Mouse (Mus musculus): ENCODE results near the gene Car14.
"Not testable (repeated sequence)": the region's sequence is repeated elsewhere in the genome, so short reads cannot be mapped to it uniquely, and the experiment has no call there.

Gene Car14

GRCm38 (mm10) chr3:95891211-95892065 is 13.1 kb downstream of the Car14 start, which contains the start of gene BC028528:
BC028528 (minus strand) TSS chr3:95892005.
- DNase-seq (ENCODE audit: low read depth) = no peak

GRCm38 (mm10) chr3:95889664-95890063 is 14.8 kb downstream of the Car14 start:
- no peak for DNase-seq (ENCODE audit: low read depth)

- no peak for DNase-seq (ENCODE audit: low read depth)
Measured at GRCm38 (mm10) chr3:95887596-95887995, 16.9 kb downstream of the Car14 start.

- no peak for DNase-seq (ENCODE audit: low read depth)
Measured at GRCm38 (mm10) chr3:95884400-95884799, 20.1 kb downstream of the Car14 start.

GRCm38 (mm10) chr3:95882816-95883425 is 21.6 kb downstream of the Car14 start:
- DNase-seq (ENCODE audit: low read depth) = peak; percentile 79

GRCm38 (mm10) chr3:95881979-95882815 is 22.3 kb downstream of the Car14 start, which contains the start of gene Ciart:
Ciart (minus strand) TSS chr3:95882251.
- peak; percentile 93 for DNase-seq (ENCODE audit: low read depth)

- DNase-seq (ENCODE audit: low read depth) = no peak
Measured at GRCm38 (mm10) chr3:95879063-95879462, 25.4 kb downstream of the Car14 start.

- DNase-seq (ENCODE audit: low read depth) = no peak
Measured at GRCm38 (mm10) chr3:95872048-95872447, 32.4 kb downstream of the Car14 start.

- DNase-seq (ENCODE audit: low read depth) = peak; percentile 80
Measured at GRCm38 (mm10) chr3:95871392-95871867, 33.1 kb downstream of the Car14 start, which contains the start of gene Mrps21. Mrps21 (minus strand) TSS chr3:95871519.

- DNase-seq (ENCODE audit: low read depth) = no peak
Measured at GRCm38 (mm10) chr3:95870976-95871375, 33.5 kb downstream of the Car14 start.

- DNase-seq (ENCODE audit: low read depth) = no peak
Measured at GRCm38 (mm10) chr3:95867408-95867807, 37.1 kb downstream of the Car14 start.

GRCm38 (mm10) chr3:95866071-95866470 is 38.4 kb downstream of the Car14 start:
- DNase-seq (ENCODE audit: low read depth) = no peak

GRCm38 (mm10) chr3:95865571-95865970 is 38.9 kb downstream of the Car14 start:
- DNase-seq (ENCODE audit: low read depth) = no peak

GRCm38 (mm10) chr3:95865050-95865449 is 39.4 kb downstream of the Car14 start:
- no peak for DNase-seq (ENCODE audit: low read depth)

- no peak for DNase-seq (ENCODE audit: low read depth)
Measured at GRCm38 (mm10) chr3:95863578-95863977, 40.9 kb downstream of the Car14 start.

- DNase-seq (ENCODE audit: low read depth) = peak; percentile 92
Measured at GRCm38 (mm10) chr3:95861796-95862195, 42.7 kb downstream of the Car14 start.

GRCm38 (mm10) chr3:95861216-95861615 is 43.3 kb downstream of the Car14 start:
- DNase-seq (ENCODE audit: low read depth) = peak; percentile 67

- DNase-seq (ENCODE audit: low read depth) = peak; percentile 53
Measured at GRCm38 (mm10) chr3:95860323-95860722, 44.2 kb downstream of the Car14 start.

- DNase-seq (ENCODE audit: low read depth) = not testable (repeated sequence)
Measured at GRCm38 (mm10) chr3:95858278-95858677, 46.2 kb downstream of the Car14 start.

- not testable (repeated sequence) for DNase-seq (ENCODE audit: low read depth)
Measured at GRCm38 (mm10) chr3:95857050-95857449, 47.4 kb downstream of the Car14 start.

GRCm38 (mm10) chr3:95856115-95856514 is 48.4 kb downstream of the Car14 start:
- DNase-seq (ENCODE audit: low read depth) = no peak

GRCm38 (mm10) chr3:95855502-95856089 is 48.9 kb downstream of the Car14 start, which contains the start of gene Prpf3:
Prpf3 (minus strand) TSS chr3:95855885.
- DNase-seq (ENCODE audit: low read depth) = peak; percentile 94

All from naive thymus-derived CD4-positive, alpha-beta T cell, adult 2 months (primary cell).